Mouse (Mus musculus) stomach, postnatal 0 days (tissue): ENCODE measurements around the gene Szt2.
A peak's percentile ranks its signal among the peaks of the same experiment; 100 is the strongest.

Experiments used
- CTCF ChIP-seq: IDR thresholded peaks from 2 replicates; pipeline ENCODE4 v1.5.1; 2016; ENCODE audit warnings: antibody characterized with exemption, low read depth, mild to moderate bottlenecking, moderate library complexity
- EP300 ChIP-seq: optimal IDR thresholded peaks from 2 replicates; pipeline ENCODE3; 2016; ENCODE audit warnings: antibody characterized with exemption

GRCm38 (mm10) chr4:118410871-118411270, 1.8 kb upstream of the Szt2 start:
- TF ChIP-seq EP300 (peak; percentile 40), CTCF (no peak)
